Mouse (Mus musculus) kidney, adult 11 months (tissue): Measurements from ENCODE around the gene Unc93b1.

ENCODE experiments used
- DNase-seq: peaks from one replicate; pipeline ENCODE4 v3.0.0; 2022

Gene Unc93b1

GRCm38 (mm10) chr19:3988066-3988465 lies 53.1 kb downstream of the Unc93b1 start:
- DNase-seq: no peak

GRCm38 (mm10) chr19:3988750-3989149 lies 53.8 kb downstream of the Unc93b1 start:
- no peak for DNase-seq

GRCm38 (mm10) chr19:3990804-3991203 lies 55.8 kb downstream of the Unc93b1 start:
- DNase-seq: no peak

- DNase-seq: no peak
These were observed 56.6 kb downstream of the Unc93b1 start for GRCm38 (mm10) chr19:3991562-3991961.

- no peak for DNase-seq
These were observed 57.0 kb downstream of the Unc93b1 start for GRCm38 (mm10) chr19:3991966-3992365.

- DNase-seq: no peak
These were observed 57.4 kb downstream of the Unc93b1 start, which contains the start of gene Tbx10 for GRCm38 (mm10) chr19:3992416-3992815. Gene Tbx10 (plus strand): TSS chr19:3992752.

GRCm38 (mm10) chr19:3994932-3995331 lies 59.9 kb downstream of the Unc93b1 start:
- no peak for DNase-seq

GRCm38 (mm10) chr19:3995505-3995904 lies 60.5 kb downstream of the Unc93b1 start:
- DNase-seq: no peak

- DNase-seq: no peak
These were observed 61.1 kb downstream of the Unc93b1 start for GRCm38 (mm10) chr19:3996106-3996505.

- DNase-seq: peak; percentile 60
These were observed 61.8 kb downstream of the Unc93b1 start for GRCm38 (mm10) chr19:3996747-3997146.

- no peak for DNase-seq
These were observed 62.2 kb downstream of the Unc93b1 start for GRCm38 (mm10) chr19:3997231-3997630.

GRCm38 (mm10) chr19:3998335-3998734 lies 63.3 kb downstream of the Unc93b1 start:
- no peak for DNase-seq
